Mouse (Mus musculus) E14TG2a.4 (cell line): ENCODE measurements around the gene Itpr3.

Source experiments
- CTCF ChIP-seq: conservative IDR thresholded peaks from 2 replicates; pipeline ENCODE4 v1.5.1; 2014; ENCODE audit warnings: low read length
- NANOG ChIP-seq: IDR thresholded peaks from 2 replicates; pipeline ENCODE4 v1.6.1; 2014; ENCODE audit warnings: borderline replicate concordance, low read length, mixed read lengths

- TF ChIP-seq NANOG: no peak
- no peak for TF ChIP-seq CTCF
Observed at GRCm38 (mm10) chr17:27110072-27110471, 53.0 kb downstream of the Itpr3 start.
